ENCODE assay signal across 9 mouse cellular contexts in the genomic region with DNA sequence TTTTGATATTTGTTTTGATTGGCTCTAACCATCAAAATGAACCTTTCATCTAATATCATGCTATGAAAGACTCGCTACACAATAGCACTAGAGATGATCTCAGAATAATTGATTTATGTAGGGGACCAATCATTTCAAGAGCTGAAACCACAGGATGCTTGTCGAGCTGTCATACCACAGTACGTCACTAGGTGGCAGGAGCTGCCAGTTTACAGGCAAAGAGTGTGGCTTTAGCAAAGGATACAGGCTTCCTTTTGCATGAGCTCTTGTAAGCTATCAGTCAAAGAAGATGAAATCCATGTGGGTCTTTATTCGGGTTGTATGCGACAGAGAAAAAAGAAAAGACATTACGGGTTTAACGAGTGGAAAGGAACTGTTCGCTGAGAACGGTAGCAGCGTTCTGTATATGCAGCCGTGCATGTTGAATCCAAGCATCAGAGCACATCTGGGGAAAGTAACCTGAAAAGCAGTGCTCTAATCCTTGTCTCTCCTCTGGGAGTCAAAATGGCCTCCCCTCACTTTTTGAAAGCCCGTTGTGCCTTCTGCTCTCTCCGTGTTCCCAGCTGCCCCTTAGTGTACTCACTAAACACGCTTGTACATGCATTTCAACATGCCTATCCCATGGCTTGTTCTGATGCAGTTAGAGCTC.
DNase-seq lines count a peak whose midpoint lies in the region; ATAC-seq lines count a peak whose summit lies in the region.
"Had no signal": no experiment of that assay in that cellular context is flagged by ENCODE, and none has a peak within 500 bp of the region (broad histone marks: within the 10 kb centered on the region; RNA-seq: fewer than 3 reads in every experiment).

No protein-coding gene starts in this region.

- no peaks in the 10 kb centered on the region for H3K36me3 ChIP-seq in embryonic facial prominence, embryonic 15.5 days
- no peaks in the 10 kb centered on the region for H3K36me3 ChIP-seq in hindbrain, embryonic 10.5 days
- H3K36me3 ChIP-seq: midbrain, embryonic 12.5 days had no signal

- WGBS in embryonic facial prominence, embryonic 15.5 days = 22% methylated on average over 14 of the region's 14 CpGs
- WGBS in hindbrain, embryonic 10.5 days = 50% methylated on average over 14 of the region's 14 CpGs

- no peak for ATAC-seq in embryonic facial prominence, embryonic 15.5 days (ENCODE audit: insufficient number of reproducible peaks, low FRiP score, low TSS enrichment, low read depth)
- ATAC-seq in monocyte, adult 5-6 weeks (replicated peaks; ENCODE audit: insufficient number of reproducible peaks, low FRiP score, low TSS enrichment, poor library complexity, severe bottlenecking) = no peak

- peak; percentile 58 for DNase-seq in MN1 (ENCODE audit: low spot score)
- DNase-seq in brain, adult 2 months (ENCODE audit: low read depth, low spot score) = peak; percentile 92
- peak; percentile 87 for DNase-seq in hindbrain, embryonic 10.5 days (ENCODE audit: low spot score)
- peak; percentile 65 to 98 for DNase-seq in layer of hippocampus, postnatal 25 days (ENCODE audit: extremely low spot score in 1 of 2, low spot score in 1 of 2)
- DNase-seq in lung, postnatal 4 days = peak; percentile 53 to 71
- peak; percentile 87 for DNase-seq in right cerebral cortex, postnatal 14 days

- no peak overlapping the region for H3K4me3 ChIP-seq in embryonic facial prominence, embryonic 15.5 days (replicated peaks)
- no peak overlapping the region for H3K4me3 ChIP-seq in hindbrain, embryonic 10.5 days
- H3K4me3 ChIP-seq: midbrain, embryonic 12.5 days had no signal

- H3K27me3 ChIP-seq in embryonic facial prominence, embryonic 15.5 days = no peaks in the 10 kb centered on the region
- no peaks in the 10 kb centered on the region for H3K27me3 ChIP-seq in hindbrain, embryonic 10.5 days (ENCODE audit: insufficient read depth, poor library complexity, severe bottlenecking)
- H3K27me3 ChIP-seq: midbrain, embryonic 12.5 days had no signal

- H3K9me3 ChIP-seq in embryonic facial prominence, embryonic 15.5 days (replicated peaks) = no peaks in the 10 kb centered on the region
- no peaks in the 10 kb centered on the region for H3K9me3 ChIP-seq in hindbrain, embryonic 10.5 days
- H3K9me3 ChIP-seq: midbrain, embryonic 12.5 days had no signal

- H3K9ac ChIP-seq in embryonic facial prominence, embryonic 15.5 days = no peak overlapping the region
- H3K9ac ChIP-seq: midbrain, embryonic 12.5 days had no signal

- peak overlapping the region; percentile 15; the same call in 1 of the 2 replicates for H3K4me2 ChIP-seq in embryonic facial prominence, embryonic 15.5 days (replicated peaks)
- H3K4me2 ChIP-seq: midbrain, embryonic 12.5 days had no signal

- no peaks in the 10 kb centered on the region for H3K4me1 ChIP-seq in embryonic facial prominence, embryonic 15.5 days
- peaks cover 8% of the 10 kb centered on the region; the same call in 1 of the 2 replicates for H3K4me1 ChIP-seq in hindbrain, embryonic 10.5 days (replicated peaks)

- no peak overlapping the region for H3K27ac ChIP-seq in embryonic facial prominence, embryonic 15.5 days (replicated peaks)
- H3K27ac ChIP-seq in hindbrain, embryonic 10.5 days = no peak overlapping the region
- H3K27ac ChIP-seq: midbrain, embryonic 12.5 days had no signal
